Mouse (Mus musculus): ENCODE data around the gene Otulinl.

DNA sequence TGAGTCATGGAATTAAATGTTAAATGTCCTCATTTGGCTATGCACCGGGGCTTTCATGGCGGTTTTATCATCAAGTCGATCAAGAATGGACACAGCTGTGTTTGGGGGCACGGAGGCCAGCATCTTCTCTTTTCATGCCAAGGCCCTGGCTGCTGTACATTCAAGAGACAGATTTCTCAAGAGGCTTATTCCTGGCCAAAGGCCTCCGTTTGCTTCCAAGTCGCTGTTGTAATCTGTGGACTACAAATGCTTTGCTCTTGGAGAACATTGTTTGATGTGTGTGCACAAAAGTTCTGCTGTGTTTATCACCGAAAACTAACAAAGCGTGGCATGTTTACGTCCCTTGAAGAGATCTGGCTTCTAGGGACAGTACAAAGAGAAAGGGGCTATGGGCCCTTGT, 29.3 kb upstream of the Otulinl start:
- TF ChIP-seq EP300 (IDR thresholded peaks at IDR 0.05; ENCODE audit: low read depth) (no peak), CTCF (IDR thresholded peaks at IDR 0.05; ENCODE audit: low read depth) (no peak)
